Comparison of ENCODE assay signal across 8 mouse cellular contexts in the genomic region with DNA sequence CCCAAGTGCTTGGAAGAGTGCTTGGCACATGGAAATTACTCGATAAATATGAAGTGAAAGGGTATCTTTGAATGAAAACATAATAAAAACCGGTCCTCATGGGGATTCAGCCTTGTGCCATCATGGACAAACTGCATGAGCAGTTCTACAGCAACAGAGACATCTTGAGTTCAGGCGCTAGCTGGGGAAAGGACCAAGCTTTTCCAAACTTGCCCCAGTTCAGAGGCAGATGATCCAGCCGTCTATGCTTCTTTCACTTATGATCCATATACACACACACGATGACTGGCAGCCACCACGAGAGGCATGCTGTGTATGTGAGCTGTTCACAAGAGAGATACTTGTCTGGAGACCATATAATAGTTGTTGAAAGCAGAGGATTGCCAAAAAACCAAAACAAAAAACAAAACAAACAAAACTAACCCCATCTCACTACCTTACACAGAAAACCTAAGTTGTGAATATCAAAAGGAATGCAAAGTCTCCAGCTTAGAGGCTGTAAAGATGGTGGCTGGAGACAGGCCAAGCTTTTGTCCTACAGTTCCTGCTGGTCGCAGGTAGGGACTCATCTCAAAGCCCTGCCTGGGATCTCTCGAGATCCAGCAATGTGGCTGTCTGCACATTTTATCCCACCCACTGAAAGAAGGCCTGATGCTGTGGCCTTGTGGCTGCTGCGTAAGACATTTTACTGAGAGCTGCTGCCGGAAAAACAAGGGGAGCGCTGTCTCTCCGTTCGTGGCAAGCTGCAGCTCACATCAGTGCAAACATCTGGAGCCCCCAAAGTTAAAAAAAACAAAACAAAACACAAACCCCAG. TPM values are rescaled to one million over a fixed set of nuclear protein-coding genes. Genes with fewer than 3 reads are reported as not detected.
DNase-seq lines count a peak whose midpoint lies in the region; ATAC-seq and TF ChIP-seq lines count a peak whose summit lies in the region.

No protein-coding gene starts in this region.

- no peaks in the 10 kb centered on the region for H3K27me3 ChIP-seq in forebrain, postnatal 0 days (ENCODE audit: insufficient read depth, low read length)
- H3K27me3 ChIP-seq in neural tube, embryonic 11.5 days (ENCODE audit: control insufficient read depth, insufficient read depth, low read length): no peaks in the 10 kb centered on the region

- no peaks in the 10 kb centered on the region for H3K9me3 ChIP-seq in forebrain, postnatal 0 days (ENCODE audit: low read length)
- no peaks in the 10 kb centered on the region for H3K9me3 ChIP-seq in neural tube, embryonic 11.5 days (ENCODE audit: control insufficient read depth, low read length)

- DNase-seq in thymus, postnatal 0 days (ENCODE audit: low spot score): peak; percentile 20
- no peak for DNase-seq in thymus, postnatal 25 days
- no peak for DNase-seq in forebrain, postnatal 0 days
- peak; percentile 57 to 70 for DNase-seq in kidney, postnatal 4 days
- DNase-seq in neural tube, embryonic 11.5 days (ENCODE audit: low spot score): no peak
- DNase-seq in T-cell, adult 2 months (ENCODE audit: low spot score): no peak
- DNase-seq in retina, embryonic 14.5 days (ENCODE audit: low spot score): no peak

- no peak overlapping the region for H3K27ac ChIP-seq in forebrain, postnatal 0 days (ENCODE audit: low read depth, low read length)
- H3K27ac ChIP-seq in neural tube, embryonic 11.5 days (ENCODE audit: low read depth, low read length): peak overlapping the region; percentile 40; the same call in 1 of the 2 replicates

- H3K36me3 ChIP-seq in forebrain, postnatal 0 days (ENCODE audit: insufficient read depth): no peaks in the 10 kb centered on the region
- H3K36me3 ChIP-seq in neural tube, embryonic 11.5 days (ENCODE audit: control insufficient read depth, insufficient read depth, low read length): no peaks in the 10 kb centered on the region

- H3K4me1 ChIP-seq in forebrain, postnatal 0 days (ENCODE audit: insufficient read depth): peaks cover 3% of the 10 kb centered on the region; the same call in 1 of the 2 replicates
- 0 out of 2 replicates have a peak, but pooled peaks cover 4% of the 10 kb centered on the region for H3K4me1 ChIP-seq in neural tube, embryonic 11.5 days (ENCODE audit: control insufficient read depth, insufficient read depth, low read length)

- no peak for TF ChIP-seq CTCF in forebrain, postnatal 0 days (IDR thresholded peaks at IDR 0.05; ENCODE audit: low read depth)

- 66% methylated on average over 13 of the region's 13 CpGs for WGBS in forebrain, postnatal 0 days
- 52% methylated on average over 13 of the region's 13 CpGs for WGBS in neural tube, embryonic 11.5 days

- H3K9ac ChIP-seq in forebrain, postnatal 0 days: no peak overlapping the region
- peak overlapping the region; percentile 24 for H3K9ac ChIP-seq in neural tube, embryonic 11.5 days (ENCODE audit: low read length)

- H3K4me3 ChIP-seq in forebrain, postnatal 0 days (ENCODE audit: low read depth, low read length): no peak overlapping the region
- peak overlapping the region; percentile 85 for H3K4me3 ChIP-seq in neural tube, embryonic 11.5 days (ENCODE audit: low read depth, low read length)

- H3K4me2 ChIP-seq in forebrain, postnatal 0 days (ENCODE audit: low read depth): peak overlapping the region; percentile 94
- H3K4me2 ChIP-seq in neural tube, embryonic 11.5 days (ENCODE audit: low read depth): peak overlapping the region; percentile 68

- no peak for ATAC-seq in forebrain, postnatal 0 days
- no peak for ATAC-seq in neural tube, embryonic 11.5 days (ENCODE audit: insufficient read depth, low FRiP score, low TSS enrichment)
- no peak for ATAC-seq in frontal cortex, adult (ENCODE audit: low TSS enrichment)

RNA-seq across cellular contexts. Expression of gene Creb3l2, which starts 2.1 kb away (rescaled TPM):
- polyA plus RNA-seq in thymus, postnatal 0 days (2015; fragmentation: Nextera tagmentation; extraction: Ambion mirVana): 6.2 and 6.6 TPM in 2 replicates
- total RNA-seq in forebrain, postnatal 0 days (2014; rRNA removed): 3.2 and 5.0 TPM in 2 replicates
- polyA plus RNA-seq in forebrain, postnatal 0 days (2015; fragmentation: Nextera tagmentation; extraction: Ambion mirVana): 1.3 and 2.0 TPM in 2 replicates
- 14.5 and 16.0 TPM in 2 replicates for polyA plus RNA-seq in neural tube, embryonic 11.5 days (2014; fragmentation: Nextera tagmentation; extraction: Ambion mirVana)

Comparison
In these comparisons a context has a peak if more than half of its experiments do, and no peak if none do; other contexts are left out.
1. DNase-seq: peak in thymus, postnatal 0 days (single experiment) and kidney, postnatal 4 days (2 of 2); none in thymus, postnatal 25 days (single experiment), forebrain, postnatal 0 days (single experiment), neural tube, embryonic 11.5 days (single experiment), T-cell, adult 2 months (single experiment) and retina, embryonic 14.5 days (single experiment).